In the genomic region with DNA sequence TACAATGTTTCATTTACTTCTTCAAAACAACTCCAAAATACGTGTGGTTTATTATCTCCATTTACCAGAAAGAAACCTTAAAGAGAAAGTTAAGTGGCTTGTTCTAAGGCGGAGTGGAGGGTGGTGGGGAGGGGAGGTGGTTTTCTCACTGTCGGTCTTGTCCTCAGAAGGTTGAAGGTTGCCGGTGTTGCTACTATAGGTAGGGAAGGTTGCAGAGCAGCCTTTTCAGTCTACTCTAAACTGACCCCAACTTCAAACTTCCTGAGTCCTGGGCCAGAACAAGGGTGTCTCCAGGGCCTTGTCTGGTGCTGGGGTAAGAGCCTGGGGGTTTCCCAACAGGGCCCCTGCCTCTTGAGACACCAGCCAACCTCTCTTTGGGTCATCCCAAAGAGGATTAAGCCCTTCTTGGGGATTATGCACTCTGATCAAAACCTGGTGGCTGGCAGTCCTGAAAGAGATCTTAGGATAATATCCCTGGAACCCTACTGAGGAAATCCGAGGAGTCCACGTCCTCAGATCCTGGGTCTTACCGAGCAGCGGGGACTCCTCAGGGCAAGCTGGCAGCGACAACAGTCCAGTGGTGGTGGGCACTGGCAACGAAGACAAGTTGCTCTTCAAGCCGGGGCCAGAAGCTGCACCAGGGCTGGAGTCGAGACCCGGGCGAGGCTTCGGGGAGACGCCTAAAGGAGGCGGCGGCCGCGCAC, we compare ENCODE assay signal across 8 mouse cellular contexts. TPM values are rescaled to one million over a fixed set of nuclear protein-coding genes. Genes with fewer than 3 reads are reported as not detected.
DNase-seq lines count a peak whose midpoint lies in the region; ATAC-seq and TF ChIP-seq lines count a peak whose summit lies in the region.

No protein-coding gene starts in this region.

- no peak for TF ChIP-seq EP300 in lung, postnatal 0 days (IDR thresholded peaks at IDR 0.05)
- TF ChIP-seq EP300 in heart, postnatal 0 days (IDR thresholded peaks at IDR 0.05; ENCODE audit: low read depth): no peak

- TF ChIP-seq POLR2A in cortical plate, adult 2 months (IDR thresholded peaks at IDR 0.05; ENCODE audit: extremely low read depth, insufficient read depth, low read length): no peak
- no peak for TF ChIP-seq POLR2A in spleen, adult 2 months (IDR thresholded peaks at IDR 0.05; ENCODE audit: low read depth, low read length)

- peak; percentile 49 for DNase-seq in lung, postnatal 0 days (ENCODE audit: low spot score)
- no peak for DNase-seq in lung, postnatal 36 days
- no peak for DNase-seq in heart, postnatal 0 days (ENCODE audit: low spot score)
- DNase-seq in liver, embryonic 11.5 days (ENCODE audit: low spot score): no peak
- DNase-seq in spleen, adult 2 months (ENCODE audit: low read depth in 1 of 2, low spot score in 2 of 2): peak in 1 of 2 experiments; percentile 11
- no peak for DNase-seq in gastrocnemius, postnatal 25 days
- DNase-seq in right cerebral cortex, adult 18-20 months: no peak

- no peaks in the 10 kb centered on the region for H3K27me3 ChIP-seq in lung, postnatal 0 days (replicated peaks; ENCODE audit: insufficient read depth, low read length)
- no peaks in the 10 kb centered on the region for H3K27me3 ChIP-seq in heart, postnatal 0 days (ENCODE audit: control insufficient read depth, insufficient read depth, low read length)
- H3K27me3 ChIP-seq in liver, embryonic 11.5 days (replicated peaks; ENCODE audit: control insufficient read depth, insufficient read depth, low read length): no peaks in the 10 kb centered on the region
- H3K27me3 ChIP-seq in spleen, adult 2 months (ENCODE audit: control insufficient read depth, insufficient read depth, low read length): no peaks in the 10 kb centered on the region

- H3K4me1 ChIP-seq in lung, postnatal 0 days (ENCODE audit: insufficient read depth, low read depth, low read length): peaks cover 29% of the 10 kb centered on the region
- H3K4me1 ChIP-seq in cortical plate, adult 2 months (ENCODE audit: control insufficient read depth, insufficient read depth, low read length): no peaks in the 10 kb centered on the region; the same call in none of the 2 replicates
- H3K4me1 ChIP-seq in heart, postnatal 0 days (ENCODE audit: control insufficient read depth, insufficient read depth): peaks cover 29% of the 10 kb centered on the region
- H3K4me1 ChIP-seq in liver, embryonic 11.5 days (replicated peaks; ENCODE audit: control insufficient read depth, insufficient read depth, low read length): peaks cover 49% of the 10 kb centered on the region
- peaks cover 20% of the 10 kb centered on the region; the same call in 1 of the 2 replicates for H3K4me1 ChIP-seq in spleen, adult 2 months (ENCODE audit: control insufficient read depth, insufficient read depth, insufficient read length)

- H3K36me3 ChIP-seq in lung, postnatal 0 days (ENCODE audit: insufficient read depth, low read length): 0 out of 2 replicates have a peak, but pooled peaks cover 4% of the 10 kb centered on the region
- no peaks in the 10 kb centered on the region; the same call in 1 of the 2 replicates for H3K36me3 ChIP-seq in heart, postnatal 0 days (replicated peaks; ENCODE audit: control insufficient read depth, insufficient read depth, low read length)
- H3K36me3 ChIP-seq in liver, embryonic 11.5 days (ENCODE audit: control insufficient read depth, insufficient read depth, low read length): no peaks in the 10 kb centered on the region
- no peaks in the 10 kb centered on the region; the same call in 1 of the 2 replicates for H3K36me3 ChIP-seq in spleen, adult 2 months (ENCODE audit: control insufficient read depth, insufficient read depth, low read length)

- H3K4me2 ChIP-seq in lung, postnatal 0 days (replicated peaks; ENCODE audit: low read depth, low read length): peak overlapping the region; percentile 63
- peak overlapping the region; percentile 70 for H3K4me2 ChIP-seq in heart, postnatal 0 days (ENCODE audit: low read depth, low read length)
- peak overlapping the region; percentile 95 for H3K4me2 ChIP-seq in liver, embryonic 11.5 days

- TF ChIP-seq CTCF in lung, postnatal 0 days (IDR thresholded peaks at IDR 0.05): no peak
- no peak for TF ChIP-seq CTCF in cortical plate, adult 2 months (IDR thresholded peaks at IDR 0.05; ENCODE audit: extremely low read depth, insufficient read depth, low read length)
- TF ChIP-seq CTCF in heart, postnatal 0 days (IDR thresholded peaks at IDR 0.05; ENCODE audit: low read depth): no peak
- TF ChIP-seq CTCF in spleen, adult 2 months (IDR thresholded peaks at IDR 0.05; ENCODE audit: extremely low read depth, insufficient read depth, insufficient read length, insufficient replicate concordance): no peak

- H3K4me3 ChIP-seq in lung, postnatal 0 days (ENCODE audit: low read depth, low read length): peak overlapping the region; percentile 87
- peak overlapping the region; percentile 53 for H3K4me3 ChIP-seq in cortical plate, adult 2 months (ENCODE audit: insufficient read depth, low read length)
- peak overlapping the region; percentile 82 for H3K4me3 ChIP-seq in heart, postnatal 0 days (ENCODE audit: low read depth, low read length)
- H3K4me3 ChIP-seq in liver, embryonic 11.5 days (ENCODE audit: low read depth, low read length): peak overlapping the region; percentile 75
- peak overlapping the region; percentile 78 for H3K4me3 ChIP-seq in spleen, adult 2 months (ENCODE audit: extremely low read depth, insufficient read depth, insufficient read length)

- ATAC-seq in lung, postnatal 0 days: no peak
- peak; percentile 0; the same call in 1 of the 2 replicates for ATAC-seq in heart, postnatal 0 days (ENCODE audit: insufficient read depth, low read depth)
- ATAC-seq in liver, embryonic 11.5 days (replicated peaks; ENCODE audit: low FRiP score): no peak

- H3K27ac ChIP-seq in lung, postnatal 0 days (ENCODE audit: low read length): peak overlapping the region; percentile 98
- H3K27ac ChIP-seq in cortical plate, adult 2 months (ENCODE audit: insufficient read depth, low read length): peak overlapping the region; percentile 22; the same call in 1 of the 2 replicates
- H3K27ac ChIP-seq in heart, postnatal 0 days (ENCODE audit: low read depth): peak overlapping the region; percentile 97
- H3K27ac ChIP-seq in liver, embryonic 11.5 days (ENCODE audit: low read depth, low read length): peak overlapping the region; percentile 93
- peak overlapping the region; percentile 92 for H3K27ac ChIP-seq in spleen, adult 2 months (ENCODE audit: insufficient read depth, low read length)

- H3K9me3 ChIP-seq in lung, postnatal 0 days (ENCODE audit: low read length): no peaks in the 10 kb centered on the region
- no peaks in the 10 kb centered on the region for H3K9me3 ChIP-seq in heart, postnatal 0 days (replicated peaks; ENCODE audit: control insufficient read depth, low read length)
- no peaks in the 10 kb centered on the region for H3K9me3 ChIP-seq in liver, embryonic 11.5 days (ENCODE audit: control insufficient read depth, low read length)

- under 1% methylated on average over 19 of the region's 20 CpGs for WGBS in lung, postnatal 0 days
- 1% methylated on average over 20 of the region's 20 CpGs for WGBS in heart, postnatal 0 days
- WGBS in liver, embryonic 11.5 days: 0% methylated on average over 20 of the region's 20 CpGs
- WGBS in spleen, adult 2 months: 1% methylated on average over 16 of the region's 20 CpGs

- peak overlapping the region; percentile 94 for H3K9ac ChIP-seq in lung, postnatal 0 days (replicated peaks; ENCODE audit: low read depth)
- H3K9ac ChIP-seq in heart, postnatal 0 days (replicated peaks; ENCODE audit: low read depth, low read length): peak overlapping the region; percentile 89
- peak overlapping the region; percentile 89 for H3K9ac ChIP-seq in liver, embryonic 11.5 days (ENCODE audit: low read depth, low read length)

RNA-seq across cellular contexts. Expression of gene B4galt1, which starts 0.8 kb away (rescaled TPM):
- polyA plus RNA-seq in lung, postnatal 0 days (2015; fragmentation: Nextera tagmentation; extraction: Ambion mirVana): 82.9 and 89.4 TPM in 2 replicates
- 4.2 and 4.3 TPM in 2 replicates for polyA plus RNA-seq in cortical plate, adult 2 months (2012; rRNA removed)
- total RNA-seq in heart, postnatal 0 days (2014; rRNA removed; ENCODE audit: low replicate concordance): 125 and 129 TPM in 2 replicates
- 49.6 and 50.3 TPM in 2 replicates for polyA plus RNA-seq in heart, postnatal 0 days (2015; fragmentation: Nextera tagmentation; extraction: Ambion mirVana)
- polyA plus RNA-seq in liver, embryonic 11.5 days (2014; fragmentation: Nextera tagmentation; extraction: Ambion mirVana): 49.0 and 50.4 TPM in 2 replicates
- 24.6 and 37.4 TPM in 2 replicates for polyA plus RNA-seq in spleen, adult 2 months (2012; rRNA removed)
- total RNA-seq in gastrocnemius, postnatal 25 days (2021): 10 to 100 TPM; 28.2 to 30.5 TPM

Comparison
In these comparisons a context has a peak if more than half of its experiments do, and no peak if none do; other contexts are left out.
1. H3K27ac ChIP-seq: peak in every context shown above with its lines; median percentile 98 in lung, postnatal 0 days; 97 in heart, postnatal 0 days; 93 in liver, embryonic 11.5 days; 92 in spleen, adult 2 months; 22 in cortical plate, adult 2 months.